Mouse (Mus musculus): ENCODE results near the gene Gm38655.

The Gm38655 gene

DNA sequence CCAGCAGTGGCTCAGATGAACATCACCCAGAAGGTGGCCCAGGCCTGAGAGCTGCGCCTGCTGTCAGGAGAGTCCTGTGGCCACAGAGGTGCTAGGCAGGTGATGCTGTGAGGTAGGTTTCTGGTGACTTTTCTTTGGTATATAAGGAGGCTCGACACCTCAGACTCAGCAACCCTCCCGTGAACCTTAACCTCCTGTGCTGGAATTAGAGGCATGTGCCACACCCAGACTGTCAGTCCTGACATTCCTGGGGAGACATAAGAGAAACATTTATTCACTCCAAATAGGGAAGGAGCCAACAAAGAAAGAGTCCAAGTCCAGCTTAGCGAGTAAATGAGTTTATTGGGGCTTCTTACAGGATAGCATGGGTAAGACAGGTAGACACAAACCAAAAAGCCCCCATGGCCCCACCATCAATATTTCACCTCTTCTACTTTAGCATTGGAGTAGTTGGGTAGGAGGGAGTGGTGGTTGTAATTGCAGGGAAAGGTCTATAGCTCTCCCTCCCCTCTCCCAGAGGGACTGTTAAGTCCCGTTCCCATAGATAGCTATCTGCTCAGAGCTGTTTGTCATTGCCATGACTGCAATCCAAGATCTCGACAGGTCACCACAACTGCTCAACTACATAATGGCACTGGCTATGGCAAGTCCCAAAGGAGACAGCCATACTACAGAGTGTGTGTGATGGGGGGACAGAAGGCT, 9.2 kb downstream of the Gm38655 start:
- 73% methylated on average over 6 of the region's 6 CpGs for WGBS

DNA sequence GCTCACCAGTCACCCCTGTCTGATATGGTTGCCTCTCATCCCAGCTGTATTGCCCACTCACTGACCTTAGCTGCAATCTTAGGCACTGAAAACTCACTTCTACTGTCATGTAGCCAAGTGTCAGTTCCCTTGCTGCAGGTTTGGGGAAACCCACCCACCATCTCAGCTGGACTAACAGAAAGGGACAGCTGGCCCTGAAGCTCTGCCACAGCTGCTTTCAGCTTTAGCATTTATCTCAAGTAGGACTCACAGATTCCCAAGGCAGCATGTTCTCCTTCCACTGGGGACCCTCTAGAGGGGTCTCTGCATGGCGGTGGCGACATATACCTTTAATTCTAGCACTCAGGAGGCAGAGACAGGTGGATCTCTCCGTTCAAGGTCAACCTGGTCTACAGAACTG, 10.5 kb downstream of the Gm38655 start:
- WGBS = 93% methylated on average over 3 of the region's 3 CpGs

DNA sequence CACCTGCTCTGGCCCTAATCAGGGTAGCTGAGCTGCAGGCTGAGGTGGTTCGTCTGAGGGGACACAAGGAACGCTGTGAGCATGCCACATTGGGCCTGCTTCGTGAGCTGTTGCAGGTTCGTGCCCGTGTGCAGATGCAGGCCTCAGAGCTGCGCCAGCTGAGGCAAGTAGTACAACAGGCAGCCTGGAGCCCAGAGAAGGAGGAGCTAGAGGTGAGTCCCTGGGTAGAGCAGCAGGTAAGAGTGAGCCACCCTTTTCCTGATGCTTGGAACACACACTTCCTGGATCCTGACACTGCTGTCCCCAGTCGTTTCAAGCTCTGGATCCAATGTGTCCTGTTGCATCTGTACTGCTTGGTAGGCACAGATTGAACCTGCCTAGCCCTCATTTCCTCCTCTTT, 11.9 kb downstream of the Gm38655 start:
- 81% methylated on average over 7 of the region's 7 CpGs for WGBS

DNA sequence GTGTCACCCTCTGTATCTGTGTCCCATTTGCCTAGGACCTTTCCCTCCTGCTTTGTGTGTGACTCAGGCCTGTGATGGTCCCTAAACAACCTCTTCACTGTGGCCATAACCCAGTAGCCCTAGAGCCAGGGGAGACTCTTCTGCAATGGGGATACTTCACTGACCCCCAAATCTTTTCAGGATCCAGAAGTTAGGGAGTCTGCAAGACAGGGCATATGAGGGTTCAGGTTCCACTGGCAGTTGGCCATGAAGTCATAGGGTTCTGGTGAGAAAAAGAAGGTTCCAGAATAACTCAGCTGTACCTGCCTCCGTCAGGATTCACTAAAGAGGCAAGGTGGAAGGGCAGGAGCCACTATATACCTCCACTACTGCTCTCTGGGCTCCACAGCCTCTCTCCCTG, 13.1 kb downstream of the Gm38655 start, which contains the start of gene Ccdc154:
Gene Ccdc154 (plus strand): TSS at position 301 of the 400 bp plus-strand sequence.
- 89% methylated on average over 1 of the region's 1 CpGs for WGBS

DNA sequence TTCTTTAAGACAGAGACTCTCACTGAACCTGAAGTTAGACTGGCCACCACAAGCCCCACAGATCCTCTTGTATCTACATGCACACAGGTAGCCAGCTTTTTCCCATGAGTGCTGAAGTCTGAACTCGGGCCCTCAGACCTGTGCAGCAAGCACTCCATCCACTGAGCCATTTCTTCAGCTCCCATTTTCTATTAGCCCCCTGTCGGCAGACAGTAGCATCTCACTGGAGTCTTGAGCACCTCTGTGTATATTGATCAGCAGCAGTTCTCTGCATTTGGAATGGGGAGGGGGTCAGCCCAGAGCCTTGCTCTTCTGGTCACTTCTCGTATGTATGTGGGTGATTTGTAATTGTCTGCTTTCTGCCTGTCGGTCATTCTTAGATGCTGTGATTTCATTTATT, 35.3 kb downstream of the Gm38655 start:
- WGBS = 59% methylated on average over 4 of the region's 4 CpGs

DNA sequence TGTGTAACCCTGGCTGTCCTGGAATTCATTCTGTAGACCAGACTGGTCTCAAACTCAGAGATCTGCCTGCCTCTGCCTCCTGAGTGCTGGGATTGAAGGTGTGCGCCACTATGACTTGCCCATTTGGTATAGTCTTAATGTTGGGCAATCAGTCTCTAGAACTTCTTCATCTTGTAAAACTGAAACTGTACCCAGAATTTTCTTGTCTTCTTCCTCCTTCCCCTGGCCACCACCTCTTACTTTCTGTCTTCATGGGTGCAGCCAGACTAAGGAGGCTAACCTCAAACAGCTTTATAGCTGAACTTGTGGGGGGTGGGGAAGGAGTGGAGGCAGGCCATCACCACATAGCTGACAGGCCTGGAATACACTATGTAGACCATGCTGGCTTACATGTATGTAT, 36.5 kb downstream of the Gm38655 start:
- 96% methylated on average over 1 of the region's 1 CpGs for WGBS

DNA sequence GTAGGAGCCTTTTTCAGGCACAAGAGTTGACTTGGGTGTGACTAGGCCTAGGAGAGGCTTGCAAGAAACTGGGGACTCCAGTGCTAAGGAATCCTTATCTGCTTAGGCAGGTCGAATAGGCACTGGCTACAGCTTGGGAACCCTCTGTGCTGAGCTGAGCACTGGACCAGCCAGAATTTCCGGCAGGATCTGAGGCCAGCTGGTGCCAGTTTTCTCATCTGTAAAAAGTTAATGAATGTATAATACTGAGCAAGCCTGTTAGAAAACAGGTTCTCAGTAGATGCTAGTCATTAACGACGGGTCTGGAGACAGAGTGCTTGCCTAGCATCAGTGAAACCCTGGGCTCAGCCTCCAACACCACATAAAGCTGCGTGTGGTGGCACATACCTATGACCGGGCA, 39.6 kb downstream of the Gm38655 start:
- WGBS = 80% methylated on average over 6 of the region's 6 CpGs

DNA sequence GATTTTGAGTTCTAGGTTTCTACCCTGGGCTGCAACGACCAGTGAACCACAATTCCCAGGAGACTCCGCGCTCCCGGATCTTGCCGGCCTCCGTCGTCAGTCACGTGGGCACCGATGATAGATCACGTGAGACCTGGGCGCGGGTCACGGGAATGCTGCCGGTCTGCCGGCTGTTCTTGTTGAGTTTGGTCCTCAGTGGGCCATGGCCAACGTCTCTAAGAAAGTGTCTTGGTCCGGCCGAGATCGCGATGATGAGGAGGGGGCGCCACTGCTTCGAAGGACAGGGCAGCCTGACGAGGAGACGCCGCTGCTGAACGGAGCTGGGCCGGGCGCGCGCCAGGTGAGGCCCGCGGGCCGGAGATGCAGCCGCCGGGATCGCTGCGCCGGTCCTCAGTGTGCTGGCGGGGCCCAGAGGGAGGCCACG, 42.0 kb downstream of the Gm38655 start, which contains the start of gene Clcn7:
Gene Clcn7 (plus strand): TSS at position 117 of the 424 bp plus-strand sequence.
- WGBS = under 1% methylated on average over 40 of the region's 40 CpGs

DNA sequence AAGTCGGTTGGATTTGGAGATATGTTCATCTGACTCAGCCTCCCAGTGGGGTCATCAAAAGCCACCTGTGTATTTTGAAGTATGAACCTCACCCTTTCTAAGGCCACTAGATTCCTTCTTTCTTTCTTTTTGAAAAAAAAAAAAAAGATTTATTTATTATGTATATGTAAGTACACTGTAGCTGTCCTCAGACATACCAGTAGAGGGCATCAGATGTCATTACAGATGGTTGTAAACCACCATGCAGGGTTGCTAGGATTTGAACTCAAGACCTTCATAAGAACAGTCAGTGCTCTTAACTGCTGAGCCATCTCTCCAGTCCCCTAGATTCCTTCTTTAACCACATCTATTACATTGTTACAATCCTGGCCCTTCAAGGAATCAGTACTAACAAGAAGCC, 45.2 kb downstream of the Gm38655 start:
- 91% methylated on average over 1 of the region's 1 CpGs for WGBS

DNA sequence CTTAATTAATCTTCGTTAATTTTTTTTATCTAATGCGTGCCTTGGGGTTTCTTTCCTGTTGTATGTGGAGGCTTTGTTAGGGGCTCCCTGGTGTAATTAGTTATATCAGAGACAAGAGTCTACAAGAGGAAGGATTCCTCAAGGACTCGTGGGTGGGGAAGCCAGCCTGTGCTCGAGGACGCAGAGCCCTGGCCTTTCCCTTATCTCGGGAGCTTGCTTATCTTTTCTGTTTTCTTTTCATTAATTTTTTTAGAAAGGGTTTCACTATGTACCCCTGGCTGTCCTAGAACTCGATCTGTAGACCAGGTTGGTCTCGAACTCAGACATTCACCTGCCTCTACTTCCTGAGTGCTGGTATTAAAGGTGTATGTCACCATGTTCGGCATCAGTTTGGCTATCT, 47.6 kb downstream of the Gm38655 start:
- 75% methylated on average over 9 of the region's 9 CpGs for WGBS

DNA sequence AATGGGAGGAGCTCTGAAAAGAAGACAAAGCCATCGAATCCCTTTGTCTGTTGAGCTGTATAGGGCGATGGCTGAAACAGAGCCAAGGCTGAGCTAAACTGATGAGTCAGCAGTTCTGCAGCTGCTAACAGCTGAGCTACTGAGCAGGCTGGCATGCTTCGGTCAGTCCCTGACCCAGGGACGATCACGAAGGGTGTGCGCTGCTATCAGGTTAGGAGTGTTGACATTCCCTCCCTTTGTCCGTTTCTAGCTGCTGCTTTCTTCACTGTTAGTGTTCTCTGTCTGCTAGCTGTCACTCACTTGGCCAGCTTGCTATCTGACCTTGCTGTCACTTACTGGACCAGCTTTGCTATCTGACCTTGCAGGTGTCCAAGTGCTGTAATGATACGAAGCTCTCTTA, 48.2 kb downstream of the Gm38655 start:
- WGBS = 54% methylated on average over 8 of the region's 8 CpGs

DNA sequence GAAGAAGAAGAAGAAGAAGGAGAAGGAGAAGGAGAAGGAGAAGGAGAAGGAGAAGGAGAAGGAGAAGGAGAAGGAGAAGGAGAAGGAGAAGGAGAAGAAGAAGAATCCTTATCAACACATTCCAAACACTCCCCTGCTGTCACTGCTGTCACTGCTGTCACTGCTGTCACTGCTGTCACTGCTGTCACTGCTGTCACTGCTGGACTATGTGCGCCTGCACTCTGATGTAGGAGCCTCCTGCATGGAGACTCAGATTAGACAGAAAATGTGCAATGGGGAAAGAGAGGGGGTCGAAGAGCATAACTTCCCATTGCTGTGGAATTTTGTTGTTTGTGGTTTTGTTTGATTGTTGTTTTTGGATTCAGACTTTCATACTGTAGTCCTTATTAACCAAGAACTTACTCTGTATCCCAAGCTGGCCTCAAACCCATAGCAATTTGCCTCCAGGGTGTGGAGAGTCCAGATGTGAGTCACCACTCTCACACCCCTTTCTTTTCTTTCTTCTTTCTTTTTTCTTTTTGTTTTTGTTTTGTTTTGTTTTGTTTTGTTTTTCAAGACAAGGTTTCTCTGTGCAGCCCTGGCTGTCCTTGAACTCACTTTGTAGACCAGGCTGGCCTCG, 49.7 kb downstream of the Gm38655 start:
- WGBS = 74% methylated on average over 3 of the region's 3 CpGs

DNA sequence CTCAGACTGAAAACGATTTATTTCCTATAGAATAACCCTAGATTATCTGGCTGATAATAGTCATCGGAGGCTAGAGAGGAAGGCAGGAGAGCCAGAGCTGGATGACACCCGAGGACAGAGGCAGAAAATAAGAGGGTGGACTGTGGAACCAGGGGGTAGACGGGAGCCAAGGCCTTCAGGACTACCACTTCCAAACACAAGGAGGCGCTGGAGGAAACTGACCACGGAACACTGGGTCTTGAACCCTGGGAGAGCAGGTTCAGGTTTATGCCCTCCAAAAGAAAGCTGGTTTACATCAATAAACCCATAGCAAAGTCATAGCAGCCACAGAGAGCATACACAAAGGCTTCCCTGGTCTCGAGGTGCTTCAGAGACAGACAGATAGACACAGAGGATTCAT, 51.3 kb downstream of the Gm38655 start:
- WGBS = 45% methylated on average over 7 of the region's 7 CpGs
